Mouse (Mus musculus) frontal cortex, postnatal 36 days (tissue): ENCODE data around the gene Prdx5.
"Not testable (repeated sequence)": the region's sequence is repeated elsewhere in the genome, so short reads cannot be mapped to it uniquely, and the experiment has no call there.

Experiments used
- DNase-seq, 2 experiments: peaks; one replicate each; pipeline ENCODE4 v3.0.0; 2022; ENCODE audit warnings: low spot score in 2 of 2

The Prdx5 gene

GRCm38 (mm10) chr19:6919431-6919830 lies 9.5 kb upstream of the Prdx5 start:
- DNase-seq = no peak

- DNase-seq = no peak
Measured at GRCm38 (mm10) chr19:6918321-6918720, 8.4 kb upstream of the Prdx5 start.

DNA sequence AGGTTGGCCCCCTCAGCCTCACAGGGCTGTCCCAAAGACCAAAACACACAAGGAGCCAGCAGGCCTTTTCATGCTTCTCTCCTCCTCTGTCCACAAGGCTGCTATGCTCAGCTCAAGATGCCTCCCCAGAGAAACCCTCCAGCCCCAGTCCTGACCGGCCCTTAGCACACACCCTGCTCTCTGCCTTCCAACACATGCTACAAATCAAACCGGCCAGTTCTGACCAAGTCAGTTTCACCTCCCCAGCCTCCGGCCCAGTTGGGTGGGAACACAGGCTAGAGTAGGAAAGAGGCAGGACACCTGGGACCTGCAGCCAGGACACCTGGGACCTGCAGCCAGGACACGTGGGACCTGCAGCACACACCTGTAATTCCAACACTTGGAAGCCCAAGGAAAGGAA lies 6.6 kb upstream of the Prdx5 start:
- DNase-seq = no peak

DNA sequence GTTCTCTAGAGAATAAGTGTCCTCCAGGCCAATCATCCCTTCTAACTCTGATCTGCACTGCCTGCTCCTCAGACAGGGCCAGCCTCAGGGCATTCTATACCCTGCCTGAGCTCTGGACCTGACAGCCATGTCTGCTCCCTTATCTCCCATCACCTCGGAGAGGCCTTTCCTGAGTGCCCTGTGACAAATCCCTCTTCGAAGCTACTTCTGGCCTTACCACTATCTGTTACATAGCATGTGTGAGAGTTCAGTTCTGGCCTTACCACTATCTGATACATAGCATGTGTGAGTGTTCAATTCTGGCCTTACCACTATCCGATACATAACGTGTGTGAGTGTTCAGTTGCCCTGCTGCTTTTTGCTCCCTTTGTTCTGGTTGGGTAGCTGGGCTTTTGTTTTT lies 5.4 kb upstream of the Prdx5 start:
- no peak for DNase-seq

- DNase-seq = no peak
Measured at GRCm38 (mm10) chr19:6914540-6914939, 4.6 kb upstream of the Prdx5 start.

DNA sequence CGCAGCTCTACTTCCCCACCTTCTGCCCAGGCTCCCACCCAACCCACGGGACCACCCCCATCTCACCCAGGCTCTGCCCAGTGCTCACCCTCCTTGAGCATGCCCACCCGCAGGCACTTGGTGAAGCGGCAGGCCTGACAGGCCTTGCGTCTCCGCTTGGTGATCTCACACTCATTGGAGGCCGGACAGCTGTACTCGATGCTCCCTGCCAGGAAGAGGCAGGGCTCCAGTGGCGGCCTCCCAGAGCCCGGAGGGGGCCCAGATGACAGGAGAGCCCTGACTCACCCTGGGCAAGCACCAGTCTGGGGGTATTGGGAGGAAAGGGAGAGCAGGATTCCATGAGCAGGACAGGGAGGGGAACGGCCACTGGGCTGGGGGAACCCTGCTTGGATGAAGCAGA lies 4.1 kb upstream of the Prdx5 start:
- DNase-seq = no peak

- DNase-seq = no peak
Measured at GRCm38 (mm10) chr19:6913036-6913435, 3.1 kb upstream of the Prdx5 start.

- no peak for DNase-seq
Measured at GRCm38 (mm10) chr19:6912205-6912970, 2.5 kb upstream of the Prdx5 start.

DNA sequence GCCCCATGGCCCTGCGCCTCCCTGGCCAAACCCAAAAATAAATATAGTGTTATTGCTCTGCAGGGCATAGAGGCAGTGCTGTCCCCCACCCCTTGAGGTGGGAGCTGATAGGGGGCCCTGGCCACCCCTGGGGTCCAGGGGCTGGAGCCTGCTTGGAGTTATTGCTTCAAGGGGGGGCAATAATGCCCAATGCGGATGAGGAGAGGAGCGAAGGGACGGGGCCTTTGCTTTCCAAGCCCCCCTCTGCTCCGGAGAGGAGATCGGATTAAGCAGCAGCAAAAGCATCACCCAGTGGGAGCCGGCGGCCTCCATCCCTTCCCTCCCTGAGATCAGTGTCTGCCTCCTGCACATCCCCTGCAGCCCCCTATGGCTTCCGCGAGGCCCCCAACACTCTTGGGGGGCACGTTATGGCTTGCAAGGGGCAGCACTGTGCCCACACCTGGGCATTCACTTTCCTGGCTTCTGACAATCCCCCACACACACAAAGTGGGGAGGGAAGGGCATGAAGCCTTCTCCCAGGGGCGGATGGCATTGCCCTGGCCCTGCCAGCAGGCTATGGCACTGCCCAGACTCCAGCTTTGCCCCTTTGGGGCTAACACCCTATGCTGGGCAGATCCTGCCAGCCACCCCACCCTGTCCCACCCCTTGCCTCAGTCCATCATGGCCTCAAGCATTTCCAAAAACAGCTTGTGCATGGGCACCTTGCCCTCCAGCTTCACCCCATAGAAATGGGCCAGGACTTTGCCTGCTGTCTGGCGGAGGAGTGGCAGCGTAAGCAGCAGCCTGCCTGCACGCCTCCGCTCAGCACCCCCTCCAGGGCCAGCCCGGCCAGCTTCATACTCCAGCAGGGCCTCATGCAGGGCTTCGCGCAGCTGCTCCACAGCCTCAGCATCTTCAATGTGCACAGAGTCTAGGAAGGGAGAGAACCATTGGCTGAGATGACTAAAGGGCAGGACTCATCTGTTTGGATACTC lies 1.5 kb upstream of the Prdx5 start:
- DNase-seq = no peak

DNA sequence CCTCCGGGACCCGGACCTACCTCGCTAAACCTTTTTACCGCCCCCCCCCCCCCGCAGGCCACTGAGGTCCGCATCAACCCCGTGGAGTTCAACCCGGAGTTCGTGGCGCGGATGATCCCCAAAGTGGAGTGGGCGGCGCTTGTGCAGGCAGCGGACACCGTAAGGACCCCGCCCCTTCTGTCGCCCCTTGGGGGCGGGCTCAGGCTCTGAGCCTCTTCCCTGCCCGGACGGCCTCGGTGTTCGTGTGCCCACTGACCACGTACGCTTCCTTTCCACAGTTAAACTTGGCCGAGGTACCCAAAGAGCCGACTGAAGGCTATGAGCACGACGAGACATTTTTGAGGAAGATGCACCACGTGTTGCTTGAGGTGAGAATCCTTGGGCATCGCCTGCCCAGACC lies 400 bp upstream of the Prdx5 start:
- DNase-seq = not testable (repeated sequence)

DNA sequence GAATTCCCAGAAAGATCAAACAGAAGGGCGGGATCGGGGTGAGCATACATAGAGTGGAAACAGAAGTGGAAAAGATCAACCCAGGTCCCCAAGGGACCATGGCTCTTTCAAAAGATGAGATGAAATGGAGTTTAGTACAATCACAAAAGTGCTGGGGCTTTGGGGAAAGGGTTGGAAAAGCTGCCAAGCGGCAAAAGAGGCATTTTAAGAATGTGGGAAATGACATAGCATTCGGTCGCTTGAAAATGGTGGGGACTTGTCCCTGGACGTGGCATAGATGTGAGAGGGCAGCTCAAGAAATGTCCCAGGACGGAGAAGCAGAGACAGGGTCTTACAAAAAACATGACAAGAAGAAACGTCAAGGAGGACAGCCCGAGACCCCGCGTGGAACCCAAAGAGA lies 885 bp downstream of the Prdx5 start:
- no peak for DNase-seq

DNA sequence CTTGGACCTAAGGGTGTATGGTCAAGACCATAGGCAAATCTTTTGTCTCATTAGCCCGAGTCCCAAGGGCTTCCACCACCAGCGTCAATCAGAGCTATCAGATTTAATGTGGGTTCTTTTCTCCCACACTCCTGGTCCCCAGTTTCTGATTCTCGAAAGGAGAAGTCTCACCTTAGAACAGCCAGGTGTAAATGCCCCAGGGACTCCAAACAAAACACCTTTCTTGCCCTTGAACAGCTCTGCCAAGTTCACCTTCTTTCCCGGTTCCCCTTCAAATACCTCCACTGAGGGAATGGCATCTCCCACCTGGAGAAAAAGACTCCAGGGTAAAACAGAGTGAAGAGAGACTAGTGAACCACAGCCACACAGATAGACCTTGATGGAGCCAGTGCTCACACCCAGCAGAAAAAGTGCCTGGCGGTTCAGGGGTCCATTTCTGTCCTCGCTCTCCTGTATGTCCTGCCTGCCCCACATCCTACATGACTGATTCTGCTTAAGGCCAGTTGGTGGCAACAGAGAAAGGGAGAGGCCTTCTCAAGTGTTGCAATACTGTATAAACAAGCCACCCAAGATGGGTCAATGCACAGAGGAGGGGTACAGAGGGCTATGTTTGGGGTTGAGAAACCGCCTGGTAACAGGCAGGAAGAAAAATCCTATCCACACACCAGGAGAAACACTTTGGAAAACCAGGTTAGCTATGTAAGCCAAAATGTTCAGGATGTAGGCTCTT lies 1.9 kb downstream of the Prdx5 start:
- no peak for DNase-seq

DNA sequence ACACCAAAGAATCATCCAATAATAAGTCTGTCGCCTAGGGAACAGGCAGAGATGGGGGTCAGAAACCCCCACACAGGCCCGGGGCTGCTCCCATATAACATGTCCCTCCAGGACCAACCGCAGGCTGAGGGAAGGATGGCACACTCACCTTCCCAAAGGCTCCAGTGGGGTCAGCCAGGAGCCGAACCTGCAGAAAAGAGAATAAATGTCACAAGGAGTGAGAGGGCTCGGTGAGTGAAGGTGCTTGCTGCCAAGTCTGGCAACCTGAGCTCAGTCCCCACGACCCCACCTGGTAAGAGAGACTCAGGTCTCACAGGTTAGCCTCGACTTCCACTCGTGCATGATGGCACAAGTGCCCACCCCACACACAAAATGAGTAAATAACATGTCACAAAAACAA lies 2.8 kb downstream of the Prdx5 start:
- no peak for DNase-seq

DNA sequence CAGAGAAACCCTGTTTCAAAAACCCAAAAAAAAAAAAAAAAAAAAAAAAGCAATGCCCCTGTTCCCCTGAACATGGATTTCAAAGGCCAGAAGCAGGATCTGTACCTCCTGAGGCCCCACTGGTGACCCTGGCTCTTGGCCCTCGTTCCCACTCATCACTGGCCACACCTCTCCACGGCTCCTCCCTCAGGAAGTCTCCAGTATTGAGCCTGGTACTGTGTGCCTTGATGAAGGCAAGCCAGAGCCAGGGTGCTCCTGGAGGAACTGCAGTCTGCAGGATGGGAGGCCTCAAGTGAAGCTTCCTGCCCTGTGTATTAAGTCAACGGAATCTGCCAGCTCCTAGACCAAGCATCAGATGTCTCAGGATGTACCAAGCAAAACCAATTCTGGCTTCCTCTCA lies 3.7 kb downstream of the Prdx5 start:
- no peak for DNase-seq

GRCm38 (mm10) chr19:6905498-6906159 lies 4.3 kb downstream of the Prdx5 start:
- DNase-seq = no peak

GRCm38 (mm10) chr19:6904846-6905245 lies 5.1 kb downstream of the Prdx5 start:
- DNase-seq = no peak

- DNase-seq = no peak
Measured at GRCm38 (mm10) chr19:6903031-6903430, 6.9 kb downstream of the Prdx5 start.

- DNase-seq = no peak
Measured at GRCm38 (mm10) chr19:6899641-6900040, 10.3 kb downstream of the Prdx5 start.

GRCm38 (mm10) chr19:6895608-6896305 lies 14.1 kb downstream of the Prdx5 start:
- not testable (repeated sequence) for DNase-seq

DNA sequence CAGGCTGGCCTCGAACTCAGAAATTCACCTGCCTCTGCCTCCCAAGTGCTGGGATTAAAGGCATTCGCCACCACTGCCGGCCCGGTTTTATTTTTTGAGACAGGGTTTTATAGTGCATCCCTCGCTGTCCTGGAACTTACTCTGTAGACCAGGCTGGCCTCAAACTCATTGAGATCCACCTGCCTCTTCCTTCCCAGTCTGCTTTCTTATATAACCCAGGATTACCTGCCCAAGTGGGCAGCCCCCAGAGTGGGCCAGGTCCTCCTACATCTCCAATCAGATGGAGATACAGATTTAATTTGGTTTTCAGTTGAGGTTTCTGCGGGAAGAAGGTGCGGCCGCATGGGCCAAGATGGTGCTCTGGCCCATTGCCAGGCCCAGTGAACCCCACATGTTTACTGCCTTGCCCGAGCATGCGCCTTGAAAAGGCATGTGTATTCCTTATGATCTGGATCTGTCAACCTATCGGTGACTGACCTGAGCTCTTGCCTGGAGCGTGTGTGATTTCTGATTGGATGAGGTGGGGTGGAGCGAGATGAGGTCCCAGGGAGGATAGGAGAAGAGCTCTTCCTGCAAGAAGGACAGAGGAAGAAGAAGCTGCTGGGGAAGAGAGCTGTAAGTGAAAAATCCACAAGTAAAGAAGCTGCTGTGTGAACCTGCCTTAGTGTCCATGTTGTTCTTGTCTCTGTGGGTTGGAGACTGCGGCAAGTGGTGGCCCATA lies 16.0 kb downstream of the Prdx5 start:
- no peak for DNase-seq
